Mouse (Mus musculus): ENCODE measurements around the gene Itpripl2. TPM values are rescaled to one million over a fixed set of nuclear protein-coding genes. Genes with fewer than 3 reads are reported as not detected.

The Itpripl2 gene
- total RNA-seq, 4 experiments from 2014 or later: 13.9 to 20.3 (median 17.1) TPM

GRCm38 (mm10) chr7:118488060-118488664 is 3.6 kb downstream of the Itpripl2 start:
- no peak for DNase-seq

- DNase-seq: no peak
These were observed 4.9 kb downstream of the Itpripl2 start for GRCm38 (mm10) chr7:118486917-118487316.

DNA sequence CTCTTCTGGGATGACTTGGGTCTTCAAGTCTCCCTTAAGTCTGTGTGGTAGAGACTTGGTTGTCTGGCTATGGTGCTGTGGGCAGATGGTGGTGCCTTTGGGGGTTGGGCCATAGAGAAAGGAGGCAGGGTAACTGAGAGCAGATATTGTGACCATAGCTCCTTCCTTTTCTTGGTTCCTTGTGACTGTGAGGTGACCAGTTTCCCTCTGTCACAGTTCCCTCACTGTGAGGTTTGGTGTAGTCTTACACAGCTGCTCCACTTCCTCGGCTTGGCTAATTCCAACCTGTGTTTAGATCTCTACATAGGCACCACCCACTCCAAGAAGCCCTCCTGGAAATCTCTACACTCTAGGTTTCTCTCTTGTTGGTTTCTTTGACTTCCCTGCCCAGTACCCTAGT is 7.8 kb downstream of the Itpripl2 start:
- no peak for DNase-seq

DNA sequence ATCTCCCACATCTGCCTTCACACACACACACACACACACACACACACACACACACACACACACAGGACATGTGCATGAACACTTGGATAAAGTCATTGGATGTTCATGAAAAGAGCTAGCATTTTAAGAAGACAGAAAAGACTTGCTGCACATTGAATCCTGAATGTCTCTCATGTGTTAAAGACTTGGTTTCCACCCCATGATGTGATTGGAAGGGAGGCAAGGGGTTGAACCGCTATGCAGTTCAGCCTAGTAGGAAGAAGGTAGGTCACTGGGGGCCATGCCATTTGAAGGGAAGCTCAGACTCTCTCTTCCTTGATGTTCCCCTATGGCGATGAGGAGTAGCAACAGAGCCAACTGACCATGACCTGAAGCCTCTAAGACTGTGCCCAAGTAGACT is 9.8 kb downstream of the Itpripl2 start:
- no peak for DNase-seq

GRCm38 (mm10) chr7:118481047-118481810 is 10.5 kb downstream of the Itpripl2 start:
- DNase-seq: no peak

- DNase-seq: no peak
These were observed 11.5 kb downstream of the Itpripl2 start for GRCm38 (mm10) chr7:118480160-118480709.

DNA sequence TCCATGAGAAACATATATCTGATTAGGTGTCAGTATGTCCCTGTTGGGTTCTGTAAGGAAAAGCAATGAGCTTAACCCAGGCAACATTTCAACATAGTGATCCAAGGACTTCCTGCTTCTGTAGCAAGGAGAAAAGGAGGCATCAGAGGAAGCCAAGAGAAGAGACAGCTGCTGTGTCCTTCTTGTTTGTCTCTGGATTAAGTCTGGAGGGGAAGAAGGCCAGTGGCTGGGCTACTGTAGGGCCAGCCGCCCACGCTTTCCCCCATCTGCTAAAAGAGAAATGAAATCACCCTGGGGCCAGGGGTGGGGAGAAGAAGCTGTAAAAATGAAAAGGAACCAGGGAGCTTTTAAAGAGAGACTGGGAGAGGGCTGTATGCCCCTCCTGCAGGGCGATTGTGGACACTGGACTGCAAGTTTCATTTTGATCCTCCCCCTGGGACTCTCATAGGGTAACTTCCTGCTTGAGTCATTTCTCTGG is 12.9 kb downstream of the Itpripl2 start:
- no peak for DNase-seq

GRCm38 (mm10) chr7:118476428-118476827 is 15.3 kb downstream of the Itpripl2 start:
- DNase-seq: no peak

DNA sequence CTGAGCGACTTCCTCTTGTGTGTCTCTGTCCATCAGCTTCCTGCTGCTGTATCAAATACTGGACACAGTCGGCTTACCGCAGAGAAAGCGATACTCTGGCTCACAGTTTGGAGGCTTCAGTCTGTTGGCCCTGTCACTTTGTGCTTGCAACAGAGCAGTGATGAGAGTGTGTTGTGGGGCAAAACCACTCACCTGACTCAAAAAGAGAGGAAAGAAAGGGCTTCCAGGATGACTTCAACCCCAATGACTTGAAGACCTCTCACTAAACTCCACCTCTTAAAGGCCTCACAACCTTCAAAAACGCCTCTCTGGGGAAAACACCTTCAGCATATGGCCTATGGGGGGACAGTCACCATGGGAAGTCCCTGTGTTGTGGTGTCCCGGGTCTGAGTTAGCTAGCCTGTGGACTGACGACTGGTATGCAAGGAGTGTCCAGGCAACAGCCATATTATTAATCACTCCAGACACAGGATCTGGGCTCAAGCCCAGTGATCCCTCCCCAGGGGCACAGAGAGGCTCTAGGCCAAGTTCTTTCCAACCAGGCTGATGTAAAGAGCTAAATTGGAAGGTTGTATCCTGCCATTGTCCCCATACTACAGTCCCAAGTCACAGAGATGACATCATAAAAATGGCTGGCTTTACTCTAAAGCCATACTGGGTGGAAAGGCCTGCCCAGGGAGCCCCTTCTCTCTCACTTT is 16.6 kb downstream of the Itpripl2 start:
- no peak for DNase-seq

DNA sequence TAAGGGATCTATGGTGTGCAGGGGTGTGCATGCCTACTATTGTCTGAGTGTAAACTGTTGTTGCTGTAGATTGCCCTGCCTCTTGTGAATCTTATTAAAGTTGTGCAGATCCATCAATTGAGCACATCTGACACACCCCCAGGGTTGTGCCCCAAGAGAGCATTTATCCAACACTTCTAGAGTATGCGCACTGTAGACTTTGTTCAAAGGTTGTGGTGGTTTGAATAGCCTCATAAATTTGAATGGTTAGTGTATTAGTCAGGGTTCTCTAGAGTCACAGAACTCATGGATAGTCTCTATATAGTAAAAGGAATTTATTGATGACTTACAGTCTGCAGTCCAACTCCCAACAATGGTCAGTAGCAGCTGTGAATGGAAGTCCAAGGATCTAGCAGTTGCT is 18.9 kb downstream of the Itpripl2 start:
- no peak for DNase-seq

GRCm38 (mm10) chr7:118468060-118468459 is 23.7 kb downstream of the Itpripl2 start:
- DNase-seq: no peak

GRCm38 (mm10) chr7:118464432-118464831 is 27.3 kb downstream of the Itpripl2 start:
- no peak for DNase-seq

GRCm38 (mm10) chr7:118462818-118463762 is 28.7 kb downstream of the Itpripl2 start:
- DNase-seq: no peak

DNA sequence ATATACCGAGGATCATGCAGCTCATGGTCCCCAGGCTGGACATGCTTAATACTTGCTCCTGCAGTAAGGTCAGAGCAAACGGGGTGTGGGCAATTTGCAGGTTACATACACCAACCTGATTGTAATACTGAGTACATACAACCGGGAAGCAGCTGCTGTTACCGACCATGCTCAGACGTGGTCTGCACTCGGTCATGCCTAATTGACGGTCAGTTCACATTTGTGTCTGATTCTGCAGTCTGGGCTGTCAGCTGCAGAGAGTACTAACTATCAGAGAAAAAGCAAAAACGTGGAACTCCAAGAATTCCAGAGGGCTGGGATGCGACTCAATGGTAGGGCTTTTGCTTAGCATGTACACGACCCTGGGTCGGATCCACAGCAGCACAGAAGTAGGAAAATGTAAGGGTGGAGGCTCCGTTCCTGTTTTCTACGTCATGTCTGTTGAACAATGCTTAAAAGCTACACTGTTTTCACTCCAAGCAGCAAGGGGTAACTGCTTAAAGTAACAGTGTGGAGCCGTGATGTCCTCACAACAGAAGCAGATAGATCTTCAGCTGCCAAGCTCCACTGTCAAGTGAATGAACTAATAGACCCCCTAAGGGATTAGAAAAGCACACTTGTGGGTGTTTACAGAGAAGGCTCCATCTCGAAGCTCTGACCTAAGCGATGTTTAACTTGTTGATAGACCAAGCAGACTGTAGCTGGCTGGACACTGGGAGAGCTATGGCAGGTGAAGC is 30.2 kb downstream of the Itpripl2 start:
- no peak for DNase-seq

DNA sequence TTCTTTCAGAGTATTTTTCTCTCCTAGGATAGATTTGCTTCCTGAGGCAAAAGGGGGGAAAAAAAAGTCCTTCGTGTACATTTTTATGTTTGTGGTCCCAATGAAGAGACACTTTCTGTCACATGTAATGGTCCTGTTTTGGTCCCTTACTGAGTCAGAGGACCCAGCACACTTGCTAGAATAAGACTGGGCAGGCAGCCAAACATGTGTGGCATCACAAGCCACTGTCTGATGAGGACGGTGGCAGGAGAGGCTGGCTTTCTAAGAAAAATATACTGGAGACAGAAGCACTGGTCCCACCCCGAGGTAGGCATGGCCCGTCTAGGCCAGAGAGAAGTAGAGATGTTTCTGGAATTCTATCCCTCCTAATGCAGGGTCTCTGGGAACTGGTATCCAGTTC is 38.1 kb downstream of the Itpripl2 start:
- DNase-seq: no peak

- no peak for DNase-seq
These were observed 38.8 kb downstream of the Itpripl2 start for GRCm38 (mm10) chr7:118452940-118453339.

GRCm38 (mm10) chr7:118448134-118448967 is 43.4 kb downstream of the Itpripl2 start, which contains the start of gene Syt17:
TSS of gene Syt17 (minus strand) at chr7:118448222.
- DNase-seq: peak; percentile 34

DNA sequence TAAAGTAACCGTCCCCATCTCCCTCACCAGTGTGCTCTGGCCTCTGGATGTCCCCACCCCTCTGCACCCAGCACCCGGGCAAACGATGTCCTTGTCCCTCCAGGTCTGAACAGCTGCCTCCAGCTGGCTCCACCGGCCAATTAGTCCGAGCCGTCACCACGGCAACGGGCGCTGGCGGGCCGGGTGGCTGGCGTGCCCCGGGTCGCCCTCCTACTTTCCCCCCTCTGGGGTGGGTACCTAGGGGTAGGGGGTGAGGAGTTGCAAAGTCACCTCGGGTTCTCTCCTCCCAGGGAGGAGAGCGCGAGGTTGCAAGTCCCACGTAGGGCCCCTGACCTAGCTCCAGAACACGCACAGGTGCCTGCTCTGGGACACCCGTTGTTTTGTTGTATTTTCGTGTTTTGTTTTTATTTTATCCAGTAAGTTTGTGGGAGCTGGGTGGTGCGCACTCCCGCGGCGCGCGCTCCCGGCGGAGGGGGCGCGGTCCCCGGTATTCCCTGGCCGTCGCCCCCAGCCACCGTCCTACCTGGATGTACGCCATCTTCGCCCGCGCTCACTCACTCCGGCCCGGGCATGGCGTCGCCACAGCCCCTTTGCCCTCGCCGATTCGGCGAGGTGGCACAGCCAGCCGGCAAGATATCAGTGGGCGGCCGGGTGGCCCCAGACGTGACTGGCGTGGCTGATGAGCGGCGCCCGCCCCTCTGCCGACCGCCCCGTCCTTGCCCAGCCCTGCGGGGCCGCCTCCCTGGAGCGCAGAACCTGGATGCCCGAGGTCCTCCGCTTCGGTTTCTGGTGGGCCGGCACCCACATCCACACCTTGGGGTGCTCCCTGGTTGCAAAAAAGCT is 44.3 kb downstream of the Itpripl2 start:
- DNase-seq: no peak

- DNase-seq: no peak
These were observed 47.8 kb downstream of the Itpripl2 start for GRCm38 (mm10) chr7:118443895-118444485.

Measured in adrenal gland, adult 8-10 months (tissue).